Mouse (Mus musculus) skeletal muscle tissue, adult 2 months (tissue): ENCODE data around the gene Il1r1.

Experiments
- DNase-seq: peaks from one replicate; pipeline ENCODE4 v3.0.0-alpha.2; 2012; ENCODE audit warnings: low read depth, low spot score

Il1r1 gene

DNA sequence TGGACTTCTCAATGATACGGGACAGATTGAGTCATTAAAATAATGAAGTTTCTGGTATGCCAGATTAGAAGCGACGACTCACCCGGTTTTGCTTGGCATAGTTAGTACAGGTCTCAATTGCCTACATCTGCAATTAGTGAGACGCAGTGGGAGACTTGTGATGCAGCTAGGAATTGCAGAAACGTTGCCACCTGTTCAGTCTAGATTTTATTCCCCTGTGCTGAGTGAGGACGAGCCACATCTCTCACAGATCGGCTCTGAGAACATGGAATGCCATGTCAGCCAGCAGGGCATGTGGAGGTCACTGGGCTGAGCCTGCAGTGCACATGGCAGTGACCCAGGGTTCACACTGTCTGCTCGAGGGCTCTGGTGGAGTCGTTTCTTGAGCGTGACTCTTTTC lies 137.9 kb downstream of the Il1r1 start:
- no peak for DNase-seq
